Mouse (Mus musculus) cerebellum, adult 18-20 months (tissue): ENCODE measurements around the gene Npnt.

ENCODE experiments used
- DNase-seq, 2 experiments: peaks; one replicate each; pipeline ENCODE4 v3.0.0; 2021

The Npnt gene

GRCm38 (mm10) chr3:132949791-132950528 is at the start of gene Npnt:
Gene Npnt (minus strand): TSS chr3:132950291.
- no peak for DNase-seq

DNA sequence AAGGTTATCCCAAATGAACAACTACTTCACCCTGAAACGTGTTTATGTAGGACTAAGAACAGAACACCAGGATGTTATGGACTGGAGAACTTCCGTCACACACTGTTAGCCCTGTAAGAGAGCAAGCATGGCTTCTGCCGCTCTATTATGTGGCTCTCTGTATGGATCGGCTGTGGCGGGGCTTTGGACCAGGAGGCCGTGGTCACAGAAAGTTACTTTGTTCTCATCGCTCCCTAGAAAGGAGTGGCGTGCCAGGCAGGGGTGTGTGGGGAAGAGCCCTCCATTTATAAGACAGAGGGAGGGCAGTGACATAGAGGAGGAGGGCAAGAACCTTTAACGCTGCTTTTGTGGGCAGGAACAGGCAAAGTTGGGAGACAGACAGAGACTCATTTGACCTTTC is 46.2 kb upstream of the Npnt start:
- no peak for DNase-seq

DNA sequence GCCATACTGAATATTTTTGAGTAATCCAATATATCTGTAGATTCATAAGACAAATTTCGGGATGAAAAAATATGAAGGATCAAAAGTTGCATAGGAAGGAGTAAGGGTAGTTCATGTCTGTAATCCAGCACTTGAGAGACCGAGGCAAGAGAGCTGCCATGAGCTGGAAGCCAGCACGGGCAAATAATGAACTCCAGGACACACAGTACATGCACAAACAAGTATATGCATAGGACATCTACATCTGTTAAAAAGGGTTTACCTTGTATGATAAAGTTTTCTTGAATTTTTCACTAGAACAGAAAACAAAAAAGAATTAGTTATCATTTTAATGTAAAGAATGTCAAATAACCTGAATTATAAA is 45.8 kb upstream of the Npnt start:
- no peak for DNase-seq

DNA sequence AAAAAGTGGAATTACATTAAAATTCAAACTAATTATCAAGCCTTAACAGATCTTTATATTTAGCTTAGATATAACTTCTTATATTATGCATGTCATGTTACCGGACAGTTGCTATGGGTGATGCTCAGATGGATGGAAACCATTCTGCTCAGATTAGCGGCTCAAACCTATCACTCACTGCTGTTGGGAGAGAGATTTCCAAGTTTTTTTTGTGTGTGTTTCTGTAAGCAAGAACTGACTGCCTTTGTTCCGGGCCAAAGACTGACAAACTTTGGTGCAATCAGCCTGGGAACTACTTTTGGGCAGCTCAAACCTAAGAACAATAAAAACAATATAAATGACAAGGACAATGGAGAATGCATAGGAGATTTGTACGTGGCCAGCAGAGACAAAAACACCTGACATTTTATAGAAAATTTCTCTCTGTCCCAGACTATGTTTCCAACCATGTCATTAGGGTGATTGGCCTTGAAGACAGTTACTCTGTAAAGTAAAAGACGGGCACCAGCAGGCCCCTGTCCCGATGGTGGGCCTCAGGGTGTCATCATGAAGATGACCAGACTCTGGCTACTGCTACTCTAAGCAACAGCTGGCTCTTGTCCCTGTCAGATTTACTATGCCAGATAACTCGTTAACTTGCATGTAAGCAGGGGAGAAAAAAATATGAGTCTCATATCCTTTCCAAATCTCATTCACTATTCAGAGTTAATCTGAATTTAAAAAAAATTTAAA is 45.2 kb upstream of the Npnt start:
- DNase-seq, result no peak

GRCm38 (mm10) chr3:132986188-132986587 is 36.1 kb upstream of the Npnt start:
- DNase-seq, result no peak

DNA sequence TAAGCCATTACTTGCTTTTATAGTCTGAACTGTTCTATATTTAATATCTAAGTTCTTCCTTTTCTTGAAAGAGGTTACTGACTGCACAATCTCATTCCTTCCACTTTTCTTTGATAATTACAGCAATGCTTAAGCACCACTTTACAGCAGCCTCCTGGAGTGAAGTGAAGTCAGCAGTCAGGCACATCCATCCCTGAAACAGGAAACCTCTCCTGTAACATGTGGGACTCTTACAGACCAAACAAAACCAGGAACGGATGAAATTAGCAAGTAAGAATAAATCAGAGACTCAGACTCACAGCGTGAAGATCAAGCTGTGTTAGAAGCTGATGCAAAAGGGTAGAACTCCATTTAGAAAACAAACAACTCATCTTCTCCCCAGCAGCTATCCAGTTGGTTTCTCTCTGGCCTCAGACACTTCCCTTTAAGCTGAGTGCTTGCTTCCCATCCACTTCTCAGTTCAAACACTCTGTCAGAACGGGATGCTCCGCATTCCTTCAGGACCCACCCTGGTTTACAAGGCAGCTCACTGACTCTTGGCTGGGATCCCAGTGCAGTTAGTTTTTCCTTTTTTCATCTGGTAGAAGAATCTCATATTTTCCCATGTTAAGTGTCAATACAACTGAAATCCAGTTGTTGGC is 33.9 kb upstream of the Npnt start:
- DNase-seq, result no peak

DNA sequence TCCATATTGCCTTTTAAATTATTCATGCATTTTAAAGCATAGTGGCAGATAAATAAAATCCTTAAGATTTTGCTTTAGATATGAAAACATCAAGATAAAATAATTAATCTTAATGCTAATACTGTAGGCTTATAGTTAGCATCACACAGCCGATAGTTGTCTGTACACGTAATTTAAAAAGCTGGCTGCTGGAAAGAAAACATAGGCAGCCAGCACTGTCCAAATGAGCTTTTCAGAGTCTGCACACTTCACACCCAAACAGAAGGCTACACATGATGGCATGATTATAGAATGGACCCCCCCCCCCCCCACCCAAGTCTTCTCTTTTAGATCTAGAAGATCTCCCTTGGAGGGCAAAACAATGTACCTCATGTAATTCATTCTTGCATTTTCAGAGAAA is 31.9 kb upstream of the Npnt start:
- no peak for DNase-seq

- DNase-seq, result no peak
Measured at GRCm38 (mm10) chr3:132979781-132980461, 29.8 kb upstream of the Npnt start.

- no peak for DNase-seq
Measured at GRCm38 (mm10) chr3:132966255-132966654, 16.2 kb upstream of the Npnt start.

- no peak for DNase-seq
Measured at GRCm38 (mm10) chr3:132964715-132965507, 14.8 kb upstream of the Npnt start.

DNA sequence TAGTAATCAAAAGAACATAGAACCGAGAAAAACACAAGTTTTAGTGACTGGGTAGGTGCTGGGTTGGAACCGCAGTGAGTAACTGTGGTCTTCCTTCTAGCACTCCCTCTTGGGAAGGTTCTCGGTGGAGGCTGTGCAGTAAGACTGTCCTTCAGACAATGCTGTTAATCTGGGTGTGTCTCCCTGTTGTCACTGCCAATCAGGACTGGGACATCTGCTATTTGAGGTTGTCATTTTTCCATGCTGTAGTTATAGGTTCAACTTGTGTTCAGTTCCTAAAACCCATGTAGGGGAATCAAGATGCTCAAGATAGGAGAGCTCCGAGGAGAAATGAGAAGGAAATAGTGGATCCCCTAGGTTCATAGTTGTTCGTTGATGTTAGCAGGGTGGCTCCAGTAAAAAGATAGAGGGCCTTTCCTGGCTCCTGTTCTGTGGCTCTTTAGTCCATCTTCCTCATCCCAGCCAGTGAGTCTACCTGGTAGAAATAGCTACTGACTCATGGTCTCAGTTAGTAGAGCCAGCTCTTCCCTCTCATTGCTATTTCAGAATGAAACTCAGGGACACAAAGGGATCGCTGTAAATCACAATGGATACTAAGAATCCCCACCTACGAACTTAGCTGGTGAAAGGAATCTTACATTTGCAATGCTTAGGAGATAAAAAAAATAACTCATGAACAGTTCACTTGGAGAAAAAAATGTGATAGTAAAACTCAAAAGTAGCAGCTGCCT is 12.7 kb upstream of the Npnt start:
- DNase-seq, result no peak

DNA sequence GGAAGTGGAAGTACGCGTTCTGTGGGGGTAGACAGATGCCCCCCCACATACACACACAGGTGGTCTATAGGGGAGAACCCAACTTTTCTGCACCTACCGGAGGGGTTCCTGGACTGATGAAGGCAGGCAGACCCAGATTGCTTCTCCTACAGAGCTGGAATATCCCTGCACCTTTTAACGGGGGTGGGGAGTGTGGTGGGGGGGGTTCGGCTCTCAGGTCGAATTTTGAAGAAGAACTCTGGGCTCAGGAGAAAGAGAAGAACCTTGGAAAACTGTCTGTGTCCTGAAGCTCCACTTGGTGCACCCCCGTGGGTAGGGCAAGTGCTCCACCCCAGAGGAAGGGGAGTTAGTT is 414 bp upstream of the Npnt start:
- DNase-seq, result no peak

DNA sequence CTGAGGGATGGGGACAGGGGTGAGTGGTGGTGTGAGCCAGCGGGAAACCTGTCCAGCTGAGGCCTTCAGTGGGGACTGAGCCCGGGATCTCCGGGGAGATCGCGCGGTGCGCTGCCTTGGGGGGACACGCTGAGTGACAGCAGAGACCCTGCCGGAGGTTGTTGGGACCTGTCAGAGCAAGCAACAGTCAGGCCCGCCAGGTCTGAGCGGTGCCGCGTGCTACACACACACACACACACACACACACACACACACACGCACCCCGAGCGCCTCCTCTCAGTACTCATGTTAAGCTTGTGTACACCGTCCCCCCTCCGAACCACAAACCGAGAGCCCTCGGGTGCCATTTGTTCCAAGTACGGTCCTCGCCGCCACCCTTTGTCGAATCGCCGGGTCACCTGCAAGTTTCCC is 706 bp downstream of the Npnt start:
- DNase-seq, result no peak

GRCm38 (mm10) chr3:132948298-132948795 is 1.7 kb downstream of the Npnt start:
- no peak for DNase-seq

GRCm38 (mm10) chr3:132946086-132946485 is 4.0 kb downstream of the Npnt start:
- DNase-seq, result no peak

DNA sequence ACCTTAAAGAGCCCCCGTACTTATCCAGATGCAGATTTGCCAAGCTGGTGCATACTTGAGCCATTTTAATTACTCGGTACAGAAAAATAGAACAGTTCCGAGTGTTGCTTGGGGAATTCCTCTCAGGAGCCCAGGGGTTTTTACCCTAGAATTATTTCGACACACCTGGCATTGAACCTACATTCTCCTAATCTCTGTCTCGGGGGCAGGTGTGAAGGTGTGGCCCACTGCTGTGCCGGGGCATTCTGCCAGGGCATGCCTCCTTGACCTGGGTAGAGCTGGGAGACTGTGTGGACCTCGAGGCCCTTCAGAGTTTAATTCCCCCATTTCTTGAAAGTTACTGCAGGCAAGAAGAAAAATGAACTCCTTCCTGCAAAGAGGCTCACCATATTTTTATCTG is 4.4 kb downstream of the Npnt start:
- no peak for DNase-seq

DNA sequence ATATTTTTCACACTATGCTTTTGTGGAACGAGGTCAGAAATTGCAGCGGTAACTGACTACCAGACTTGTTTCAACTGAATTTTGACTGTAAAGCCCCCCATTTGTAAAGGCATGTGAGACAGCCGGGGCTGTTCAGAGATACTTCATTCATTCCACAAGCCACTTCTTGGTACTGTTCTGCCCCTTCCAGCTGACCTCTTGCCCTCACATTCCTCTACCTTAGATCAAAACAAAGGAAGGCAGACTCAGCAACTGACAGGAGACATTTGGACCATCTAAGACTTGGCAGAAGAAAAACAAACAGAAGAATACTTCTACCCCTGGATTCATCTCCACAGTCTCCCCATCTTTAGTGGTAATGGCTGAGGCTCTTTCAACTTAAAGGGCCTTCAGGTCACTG is 5.5 kb downstream of the Npnt start:
- no peak for DNase-seq

- no peak for DNase-seq
Measured at GRCm38 (mm10) chr3:132944193-132944592, 5.9 kb downstream of the Npnt start.

DNA sequence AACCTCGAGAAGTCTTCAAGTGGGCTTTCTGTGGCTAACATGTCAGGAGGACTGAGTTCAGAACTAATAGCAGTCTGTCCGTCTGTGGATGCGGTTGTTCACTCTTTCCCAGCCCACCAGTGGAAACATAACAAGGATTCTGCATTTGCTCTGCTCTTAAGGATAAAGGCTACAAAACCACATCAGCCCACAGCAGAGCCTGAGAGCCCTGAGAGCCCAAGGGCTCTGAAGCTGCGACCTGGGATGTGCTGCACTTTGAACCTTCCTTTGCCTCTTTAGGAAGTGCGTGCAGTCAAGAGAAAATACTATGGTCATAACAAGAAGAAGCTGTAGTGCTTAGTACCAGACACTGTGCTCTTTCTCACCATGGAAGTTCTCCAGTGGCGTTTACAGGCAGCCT is 7.3 kb downstream of the Npnt start:
- DNase-seq, result no peak

DNA sequence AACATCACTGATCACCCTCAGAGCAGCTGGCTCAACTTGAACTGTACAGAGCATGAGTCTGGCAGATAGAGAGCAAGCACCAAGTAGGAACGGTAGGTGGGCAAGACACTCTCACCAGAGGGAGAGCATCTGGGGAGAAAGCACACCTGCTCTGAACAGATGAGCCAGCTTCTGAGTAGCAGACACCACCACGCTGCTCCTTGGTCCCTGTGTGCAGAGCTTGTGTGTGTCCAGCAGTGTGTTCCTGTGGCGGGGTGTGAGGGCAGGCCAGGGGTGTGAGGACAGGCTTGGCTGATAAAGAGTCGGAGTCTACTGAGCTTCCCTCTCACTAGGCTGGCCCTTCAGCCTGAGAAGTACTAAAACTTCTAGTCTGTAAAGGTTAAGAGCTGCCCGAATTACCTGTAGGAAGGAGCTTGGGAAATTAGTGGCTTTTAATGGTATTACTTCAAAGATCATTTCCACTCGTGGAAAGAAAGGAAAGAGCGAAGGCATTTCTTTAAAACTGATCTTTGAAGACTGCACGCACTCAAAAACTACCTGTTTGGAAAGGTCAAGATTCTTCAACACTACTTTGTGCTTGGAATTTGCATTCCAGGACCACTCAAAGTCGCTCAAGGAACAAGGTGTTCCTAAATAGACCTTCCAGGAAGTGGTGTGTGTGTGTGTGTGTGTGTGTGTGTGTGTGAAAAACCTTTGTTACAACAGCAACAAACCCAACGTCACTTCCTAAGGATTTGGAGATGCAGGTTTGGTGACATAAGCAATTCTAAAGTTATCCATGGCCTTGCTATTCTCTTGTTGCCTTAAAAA is 9.7 kb downstream of the Npnt start:
- DNase-seq, result no peak

GRCm38 (mm10) chr3:132939006-132939405 is 11.1 kb downstream of the Npnt start:
- no peak for DNase-seq
